Mouse (Mus musculus): ENCODE data around the gene 4930447C04Rik.

DNA sequence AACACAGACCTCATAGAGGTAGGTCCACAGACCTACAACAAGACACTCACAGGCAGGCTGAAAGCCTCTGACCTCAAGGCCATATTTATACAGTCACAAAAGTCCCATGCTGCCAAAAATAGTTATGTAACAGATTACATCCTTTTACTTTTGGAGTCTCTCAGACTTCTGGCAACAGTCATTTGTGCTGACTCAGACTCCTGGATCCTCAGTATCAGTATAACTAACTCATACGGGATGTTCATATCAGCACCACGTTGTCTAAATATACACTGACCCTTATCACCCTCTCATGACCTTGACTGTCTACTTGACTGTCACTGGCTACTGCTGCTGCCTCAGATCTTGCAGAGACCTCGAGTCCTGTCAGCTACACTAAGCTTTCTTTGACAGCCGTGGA lies 14.3 kb upstream of the 4930447C04Rik start:
- TF ChIP-seq EP300 (IDR thresholded peaks at IDR 0.05) (no peak), CTCF (IDR thresholded peaks at IDR 0.05) (no peak)
